Mouse (Mus musculus) gastrocnemius, postnatal 10 days (tissue): ENCODE measurements around the gene Copg1. TPM values are rescaled to one million over a fixed set of nuclear protein-coding genes. Genes with fewer than 3 reads are reported as not detected.

ENCODE experiments used
- total RNA-seq, 2 experiments: library from RNA; stranded (reverse); gene quantifications; 2 replicates each; pipeline ENCODE4 v1.2.3; 2021

The Copg1 gene
- total RNA-seq, 2 experiments from 2014 or later, result 51.6 to 63.7 TPM

Other genes with a start within 250 kb of the Copg1 start
- gene Aplf, start 215.6 kb upstream of the Copg1 start, total RNA-seq, result 1 to 10 TPM; 3.2 to 3.9 TPM
- gene Efcc1, start 156.9 kb upstream of the Copg1 start, total RNA-seq, result 1 to 10 TPM; 1.9 to 2.7 TPM
- not detected for gene Gp9, start 109.7 kb upstream of the Copg1 start, total RNA-seq
- gene Rab43, start 75.7 kb upstream of the Copg1 start, total RNA-seq, result 10 to 100 TPM; 10.1 to 14.9 TPM
- gene Gm45140, start 52.0 kb upstream of the Copg1 start, total RNA-seq, result 1 to 10 TPM; 1.7 to 2.5 TPM
- 10 to 100 TPM; 22.0 to 26.9 TPM for gene Isy1, start 49.0 kb upstream of the Copg1 start, total RNA-seq
- 100 to 1,000 TPM; 444 to 488 TPM for gene Cnbp, start 36.7 kb upstream of the Copg1 start, total RNA-seq
- gene Hmces, start 26.1 kb downstream of the Copg1 start, total RNA-seq, result 10 to 100 TPM in 1 of 2 experiments, 1 to 10 TPM in 1; 8.1 to 11.7 TPM
- gene H1fx, start 93.8 kb downstream of the Copg1 start, total RNA-seq, result 10 to 100 TPM; 14.7 to 15.7 TPM
- gene Rab7, start 157.5 kb downstream of the Copg1 start, total RNA-seq, result 100 to 1,000 TPM; 186 to 187 TPM
- gene Rpn1, start 196.7 kb downstream of the Copg1 start, total RNA-seq, result 10 to 100 TPM; 77.3 to 95.7 TPM